Mouse (Mus musculus): ENCODE measurements around the gene Tep1.

- TF ChIP-seq CTCF (IDR thresholded peaks at IDR 0.05; ENCODE audit: control insufficient read depth, insufficient read depth, insufficient replicate concordance, low read depth, low read length) (no peak), POLR2A (IDR thresholded peaks at IDR 0.05; ENCODE audit: control insufficient read depth, low read depth, low read length) (no peak)
Measured at GRCm38 (mm10) chr14:50866966-50867365, 3.4 kb downstream of the Tep1 start.
